Mouse (Mus musculus): ENCODE measurements around the gene Pknox1. TPM values are rescaled to one million over a fixed set of nuclear protein-coding genes. Genes with fewer than 3 reads are reported as not detected.
A peak's percentile ranks its signal among the peaks of the same experiment; 100 is the strongest.
"Not testable (repeated sequence)": the region's sequence is repeated elsewhere in the genome, so short reads cannot be mapped to it uniquely, and the experiment has no call there.

The Pknox1 gene
- 10 to 100 TPM; 13.1 to 17.8 TPM for total RNA-seq (2021)

- intact Hi-C loops (cut with DNase I): loop anchor here (2.0 kb wide), 1 partner anchor 43 kb away; the partner anchor contains the start of gene Ndufv3
- DNase-seq (ENCODE audit: low spot score in 2 of 2): peak; percentile 98
These were observed at the start of gene Pknox1 for GRCm38 (mm10) chr17:31564015-31564857. Gene Pknox1 (plus strand): TSS chr17:31564734.

DNA sequence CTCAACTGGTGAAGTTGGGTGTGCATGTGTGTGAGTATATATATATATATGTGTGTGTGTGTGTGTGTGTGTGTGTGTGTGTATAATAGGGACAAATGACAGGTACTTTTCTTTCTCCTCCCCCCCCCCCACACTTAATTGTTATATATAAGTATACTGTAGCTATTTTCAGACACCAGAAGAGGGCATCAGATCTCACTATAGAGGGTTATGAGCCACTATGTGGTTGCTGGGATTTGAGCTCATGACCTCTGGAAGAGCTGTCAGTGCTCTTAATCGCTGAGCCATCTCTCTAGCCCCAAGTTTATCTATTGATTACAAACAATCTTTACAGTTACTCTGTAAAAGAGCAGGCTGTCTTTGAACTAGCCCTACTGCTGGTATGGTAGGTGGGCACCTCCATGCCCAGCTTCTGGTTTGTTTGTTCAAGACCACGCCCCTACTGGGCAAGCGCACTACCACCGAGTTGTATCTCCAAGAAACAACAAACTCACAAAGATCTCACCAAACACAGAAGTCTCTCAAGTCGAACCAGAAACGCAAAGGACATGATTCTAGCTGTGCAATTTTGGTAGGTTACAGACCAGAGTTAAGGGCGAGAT is 45.1 kb upstream of the Pknox1 start:
- intact Hi-C loops (cut with DNase I): no loop called here
- DNase-seq (ENCODE audit: low spot score in 2 of 2): no peak

DNA sequence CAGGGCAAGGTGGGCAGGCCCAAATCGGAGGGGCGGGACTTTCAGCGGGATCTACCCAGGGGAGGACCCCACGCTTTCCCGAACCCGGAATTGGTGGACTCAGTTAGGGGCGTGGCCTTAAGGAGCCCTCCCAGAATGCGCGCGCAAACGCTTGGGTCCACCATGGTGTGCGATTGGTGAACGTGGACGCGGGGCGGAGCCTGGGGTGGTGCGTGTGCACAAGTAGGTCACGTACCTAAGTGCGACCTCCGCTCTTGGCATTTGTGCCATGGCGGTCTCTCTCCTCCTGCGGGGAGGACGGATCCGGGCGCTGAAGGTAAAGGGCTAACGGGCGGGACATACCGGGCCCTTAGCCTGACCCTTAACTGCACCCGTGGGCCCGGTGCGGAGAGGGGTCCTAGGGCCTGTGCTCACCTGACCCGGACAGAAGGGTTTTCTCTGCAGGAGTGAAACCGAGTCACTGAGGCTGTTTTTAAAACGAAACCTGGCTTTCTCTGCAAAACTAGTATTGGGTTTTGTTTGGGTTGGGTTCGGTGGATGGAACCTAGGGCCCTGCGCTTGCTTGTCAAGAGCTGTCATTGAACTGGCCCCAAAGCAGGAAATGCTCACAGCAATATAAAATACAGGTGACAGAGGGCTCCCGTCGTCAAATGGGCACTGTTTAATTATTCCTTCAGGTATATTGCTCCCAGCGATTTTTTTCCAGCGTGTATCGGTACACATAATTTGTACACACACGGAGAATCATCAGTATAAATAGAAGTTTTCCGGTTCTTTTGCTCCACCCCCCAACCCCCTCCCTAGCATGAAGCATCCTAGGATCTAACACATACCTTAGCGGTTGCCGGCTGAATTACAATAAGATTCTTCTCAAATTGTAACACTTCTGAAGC is 44.3 kb upstream of the Pknox1 start, which contains the start of the genes Wdr4 and Ndufv3:
Gene Wdr4, minus strand, starts transcription at position 35 of the 893 bp plus-strand sequence.
Gene Ndufv3, plus strand, starts transcription at position 170 of the 893 bp plus-strand sequence.
- intact Hi-C loops (cut with DNase I): loop anchor here (2.0 to 5.0 kb wide), 3 partner anchors 45 to 507 kb away; partner anchors contain the start of genes Pknox1 and U2af1

DNA sequence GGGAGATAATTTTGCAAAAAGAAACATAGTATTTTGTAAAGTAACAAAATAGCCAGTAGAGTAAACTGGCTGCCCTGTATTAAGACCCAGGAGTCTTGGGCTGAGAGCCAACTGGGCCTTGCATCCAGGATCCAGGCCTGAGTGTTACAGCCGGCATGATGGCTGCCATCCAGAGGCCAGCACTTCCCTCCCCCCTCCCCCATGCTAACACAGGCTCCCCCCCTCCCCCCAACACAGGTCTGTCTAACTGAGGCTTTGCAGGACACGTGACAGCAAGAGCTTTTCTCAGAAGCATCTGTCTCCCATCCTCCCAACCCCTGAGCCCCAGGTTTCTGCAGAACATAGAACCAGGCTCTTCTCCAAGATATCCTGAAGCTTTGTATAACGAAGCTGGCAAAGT is 43.6 kb upstream of the Pknox1 start:
- DNase-seq (ENCODE audit: low spot score in 2 of 2): no peak
- intact Hi-C loops (cut with DNase I): loop anchor here (2.0 to 5.0 kb wide), 3 partner anchors 44 to 506 kb away; partner anchors contain the start of genes Pknox1 and U2af1

More for the DNA sequence above, 44.3 kb upstream of the Pknox1 start, which contains the start of the genes Wdr4 and Ndufv3:
- peak; percentile 97 for DNase-seq (ENCODE audit: low spot score in 2 of 2)

DNA sequence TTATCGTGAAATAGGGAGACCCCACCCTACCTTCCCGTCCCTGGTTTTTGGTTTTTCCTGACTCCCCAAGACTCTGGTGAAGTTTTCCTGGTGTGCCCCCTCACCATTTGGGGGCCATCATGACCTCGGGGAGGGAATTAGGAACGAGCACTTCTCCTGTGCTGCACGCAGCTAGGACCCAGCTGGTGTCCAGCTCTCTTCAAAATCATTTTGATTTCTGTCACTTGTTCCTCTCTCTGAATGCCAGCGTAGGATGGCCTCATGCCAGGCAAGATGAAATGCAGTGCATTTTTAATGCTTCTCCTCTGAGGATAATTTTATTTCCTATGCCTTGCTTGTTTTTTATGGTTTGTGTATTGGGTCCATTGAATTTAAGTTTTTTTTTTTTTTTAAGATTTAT is 42.6 kb upstream of the Pknox1 start:
- no peak for DNase-seq (ENCODE audit: low spot score in 2 of 2)
- intact Hi-C loops (cut with DNase I): loop anchor here (2.0 to 5.0 kb wide), 3 partner anchors 43 to 505 kb away; partner anchors contain the start of genes Pknox1 and U2af1

- no peak for DNase-seq (ENCODE audit: low spot score in 2 of 2)
- intact Hi-C loops (cut with DNase I): no loop called here
These were observed 39.4 kb upstream of the Pknox1 start for GRCm38 (mm10) chr17:31525114-31525513.

- no peak for DNase-seq (ENCODE audit: low spot score in 2 of 2)
- intact Hi-C loops (cut with DNase I): no loop called here
These were observed 38.7 kb upstream of the Pknox1 start for GRCm38 (mm10) chr17:31525816-31526215.

GRCm38 (mm10) chr17:31529314-31529713 is 35.2 kb upstream of the Pknox1 start:
- intact Hi-C loops (cut with DNase I): no loop called here
- no peak for DNase-seq (ENCODE audit: low spot score in 2 of 2)

DNA sequence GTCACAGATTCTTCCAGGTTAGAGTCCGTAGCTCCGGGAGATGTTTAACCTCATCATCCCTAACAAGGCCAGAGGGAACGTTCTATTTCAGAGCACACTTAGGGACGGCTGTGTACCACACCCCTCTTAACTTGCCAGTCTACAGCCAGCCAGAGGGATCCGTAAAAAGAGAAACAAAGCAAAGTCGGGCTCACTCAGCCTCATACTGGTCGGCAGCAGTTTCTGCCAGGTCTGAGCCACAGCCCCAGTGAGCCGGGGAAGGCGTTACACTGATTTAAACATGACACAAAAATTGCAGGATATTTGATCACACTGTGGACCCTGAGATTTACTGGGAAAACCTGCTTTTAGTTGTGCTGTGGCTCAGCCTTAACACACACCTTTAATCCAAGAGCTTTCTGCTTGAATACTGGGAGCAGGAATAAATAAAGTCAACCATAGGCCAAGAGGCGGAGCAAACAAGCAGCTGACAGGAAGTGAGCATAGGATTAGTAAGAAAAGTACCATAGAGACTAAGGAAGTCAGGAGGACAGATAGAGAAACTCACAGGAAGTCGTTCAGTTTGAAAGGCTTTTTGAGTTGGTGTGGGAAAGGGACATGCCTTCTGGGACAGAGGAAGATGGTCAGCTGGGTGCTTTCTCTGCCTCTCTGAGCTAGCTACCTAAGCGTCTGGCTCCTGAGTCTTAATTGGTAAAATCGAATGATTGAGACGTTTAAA is 32.9 kb upstream of the Pknox1 start:
- no peak for DNase-seq (ENCODE audit: low spot score in 2 of 2)
- intact Hi-C loops (cut with DNase I): no loop called here

GRCm38 (mm10) chr17:31532331-31532730 is 32.2 kb upstream of the Pknox1 start:
- intact Hi-C loops (cut with DNase I); DNase-seq (ENCODE audit: low spot score in 2 of 2): not testable (repeated sequence)

DNA sequence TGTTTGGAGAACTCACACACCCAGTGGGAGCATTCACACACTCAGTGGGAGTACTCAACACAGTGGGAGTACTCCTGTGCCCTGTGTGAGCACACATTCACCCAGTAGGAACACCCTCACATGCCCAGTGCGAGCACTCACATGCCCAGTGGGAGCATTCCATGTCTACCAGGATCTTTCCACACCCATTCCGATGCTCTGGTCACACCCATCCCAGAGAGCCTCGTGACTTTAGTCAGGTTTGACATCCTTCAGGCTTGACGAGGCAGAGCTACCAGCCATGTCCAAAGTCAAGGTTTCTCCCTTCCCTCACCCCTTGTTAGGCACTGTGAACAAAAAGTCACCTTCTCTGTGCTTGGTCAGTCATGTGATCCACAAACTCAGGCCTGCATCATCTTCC is 29.2 kb upstream of the Pknox1 start:
- DNase-seq (ENCODE audit: low spot score in 2 of 2): no peak
- intact Hi-C loops (cut with DNase I): no loop called here

DNA sequence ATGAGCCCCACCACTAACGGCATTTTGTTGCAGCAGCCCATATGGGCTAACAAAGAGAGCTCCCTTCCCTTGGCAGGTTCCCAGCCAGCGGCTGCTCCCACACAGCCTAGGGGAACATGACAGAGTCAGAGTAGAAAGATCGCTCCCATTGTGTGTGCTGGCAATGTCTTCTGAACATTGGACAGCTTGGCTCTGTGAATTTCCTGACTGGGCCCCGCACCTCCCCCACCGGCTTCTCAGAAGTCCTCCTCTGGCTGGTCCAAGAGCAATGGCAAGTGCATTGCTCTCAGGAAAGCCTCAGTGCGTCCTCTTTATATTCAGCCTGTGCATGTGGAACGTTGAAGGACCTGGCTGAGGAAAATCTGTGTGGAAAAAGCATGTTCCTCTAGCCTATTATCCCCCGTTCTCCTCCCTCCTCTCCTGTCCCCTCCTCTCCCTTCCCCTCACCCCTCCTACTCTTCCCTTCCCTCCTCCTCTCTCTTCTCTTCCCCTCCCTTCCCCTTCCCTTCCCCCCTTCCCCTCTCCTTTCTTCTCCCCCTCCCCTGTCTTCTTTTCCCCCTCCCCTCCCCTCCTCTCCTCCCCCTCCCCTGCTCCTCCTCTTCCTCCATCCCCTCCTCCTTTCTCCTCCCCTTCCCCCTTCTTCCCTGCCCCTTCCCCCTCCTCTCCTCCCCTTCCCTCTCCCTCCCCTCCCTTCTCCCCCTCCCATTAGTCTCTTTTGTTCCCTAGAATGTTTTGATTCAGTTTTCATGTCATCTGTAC is 28.5 kb upstream of the Pknox1 start:
- DNase-seq (ENCODE audit: low spot score in 2 of 2): peak; percentile 68 to 75
- intact Hi-C loops (cut with DNase I): no loop called here

GRCm38 (mm10) chr17:31540101-31540500 is 24.4 kb upstream of the Pknox1 start:
- intact Hi-C loops (cut with DNase I): no loop called here
- no peak for DNase-seq (ENCODE audit: low spot score in 2 of 2)

DNA sequence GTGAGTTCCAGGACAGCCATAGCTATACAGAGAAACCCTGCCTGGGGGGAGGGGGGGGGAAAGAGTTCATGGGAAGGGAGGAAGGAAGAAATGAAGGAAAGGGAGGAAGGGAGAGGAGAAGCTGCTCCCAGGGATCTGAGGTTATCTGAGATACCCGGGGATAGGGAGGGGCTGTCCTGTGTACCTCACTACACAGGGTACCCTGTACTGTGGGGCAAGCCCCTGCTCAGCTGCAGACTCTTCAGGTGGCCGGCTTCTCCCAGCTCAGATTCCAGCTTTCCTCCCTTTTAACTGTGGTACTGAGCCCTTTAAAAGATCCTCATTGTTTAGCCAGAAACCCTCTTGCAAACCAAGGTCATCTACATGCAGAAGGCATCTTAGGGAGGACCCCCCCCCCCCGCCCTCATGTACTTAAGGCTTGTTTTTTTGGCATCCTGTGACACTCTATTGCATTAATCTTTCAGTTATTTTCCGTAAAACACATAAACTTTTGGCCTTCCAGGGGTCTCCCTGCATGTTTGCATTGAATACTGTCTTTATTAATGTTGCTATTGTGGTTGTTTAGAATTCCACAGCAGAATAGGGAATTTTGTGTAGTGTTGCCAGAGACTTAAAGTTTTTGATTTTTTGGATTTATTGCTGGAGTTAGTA is 23.6 kb upstream of the Pknox1 start:
- DNase-seq (ENCODE audit: low spot score in 2 of 2): no peak
- intact Hi-C loops (cut with DNase I): no loop called here

- intact Hi-C loops (cut with DNase I): no loop called here
- no peak for DNase-seq (ENCODE audit: low spot score in 2 of 2)
These were observed 23.1 kb upstream of the Pknox1 start for GRCm38 (mm10) chr17:31541460-31541831.

DNA sequence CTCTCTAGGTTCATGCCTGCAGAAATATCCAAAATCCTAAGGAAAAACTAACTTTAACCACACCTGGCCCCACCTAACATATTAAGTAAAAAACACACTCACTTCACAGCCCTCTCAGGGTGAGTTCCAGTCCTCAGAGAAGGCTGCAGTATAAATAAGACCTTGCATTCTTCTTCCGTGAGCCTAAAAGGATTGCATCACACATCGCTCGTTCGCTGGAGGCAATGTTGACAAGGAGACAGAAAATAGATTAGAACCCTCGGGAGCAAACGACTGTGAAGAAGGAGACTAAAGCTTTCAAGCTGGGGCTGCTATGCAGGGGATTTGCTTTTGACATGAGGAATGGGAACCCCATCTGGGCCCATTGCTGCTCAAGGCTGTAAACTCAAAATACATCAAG is 21.0 kb upstream of the Pknox1 start:
- intact Hi-C loops (cut with DNase I): no loop called here
- no peak for DNase-seq (ENCODE audit: low spot score in 2 of 2)

- no peak for DNase-seq (ENCODE audit: low spot score in 2 of 2)
- intact Hi-C loops (cut with DNase I): no loop called here
These were observed 17.9 kb upstream of the Pknox1 start for GRCm38 (mm10) chr17:31546444-31547196.

All from left cerebral cortex, postnatal 36 days (tissue).